In the genomic region with DNA sequence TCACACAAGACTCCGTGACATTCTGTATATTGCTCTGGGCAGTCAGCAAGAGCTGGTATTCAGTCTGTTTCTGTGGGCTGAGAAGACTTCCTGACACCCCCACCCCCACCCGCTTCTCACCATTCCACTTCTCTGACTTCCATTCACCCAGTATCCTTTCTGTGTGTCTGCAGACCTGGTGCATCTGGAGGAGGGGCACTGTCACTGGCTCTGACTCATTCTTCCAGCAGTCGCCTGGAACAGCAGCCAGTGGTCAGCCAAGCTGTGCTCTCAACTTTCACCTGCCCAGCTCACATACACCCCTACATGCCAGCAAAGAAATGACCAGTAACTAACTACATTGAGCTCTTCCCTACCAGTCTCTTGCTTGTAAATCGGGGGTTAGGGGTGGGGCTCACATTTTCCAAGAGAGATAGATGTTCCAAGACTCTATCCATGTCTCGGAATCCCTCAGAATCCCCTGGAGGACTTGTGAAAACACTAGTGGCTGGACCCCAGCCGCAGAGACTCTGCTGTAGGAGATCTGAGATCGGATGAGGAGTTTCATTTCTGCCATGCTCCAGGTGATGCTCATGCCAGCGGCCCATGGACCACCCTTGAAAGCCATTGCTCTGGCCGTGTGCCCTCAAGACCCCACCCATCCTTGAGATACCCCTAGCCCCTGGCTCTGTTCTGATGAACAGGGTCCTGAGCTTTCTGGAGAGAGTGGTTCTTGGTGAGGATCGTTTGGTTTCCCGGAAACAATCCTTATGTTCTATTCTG, we compare ENCODE assay signal across 9 mouse cellular contexts. TPM values are rescaled to one million over a fixed set of nuclear protein-coding genes. Genes with fewer than 3 reads are reported as not detected.
DNase-seq lines count a peak whose midpoint lies in the region; ATAC-seq lines count a peak whose summit lies in the region.
"Had no signal": no experiment of that assay in that cellular context is flagged by ENCODE, and none has a peak within 500 bp of the region (broad histone marks: within the 10 kb centered on the region; RNA-seq: fewer than 3 reads in every experiment).

No protein-coding gene starts in this region.

- WGBS in neural tube, embryonic 12.5 days = 78% methylated on average over 11 of the region's 11 CpGs
- WGBS in kidney, embryonic 15.5 days = 41% methylated on average over 11 of the region's 11 CpGs
- WGBS in neural tube, embryonic 15.5 days = 71% methylated on average over 11 of the region's 11 CpGs

- DNase-seq in adrenal gland, postnatal 10 days = peak; percentile 21
- DNase-seq in adrenal gland, adult 18-20 months (ENCODE audit: low spot score in 2 of 2) = no peak
- DNase-seq in neural tube, embryonic 10.5 days (ENCODE audit: extremely low spot score, low spot score) = no peak
- no peak for DNase-seq in thymus, postnatal 0 days (ENCODE audit: low spot score)
- DNase-seq in spleen, postnatal 14 days (ENCODE audit: low spot score in 2 of 2) = no peak
- DNase-seq: cerebellum, adult 2 months had no signal

- no peaks in the 10 kb centered on the region for H3K36me3 ChIP-seq in neural tube, embryonic 12.5 days
- no peaks in the 10 kb centered on the region for H3K36me3 ChIP-seq in kidney, embryonic 15.5 days
- no peaks in the 10 kb centered on the region for H3K36me3 ChIP-seq in neural tube, embryonic 15.5 days

- no peak overlapping the region for H3K27ac ChIP-seq in neural tube, embryonic 12.5 days
- 0 out of 2 replicates have a peak overlapping the region, but pooled peaks have one; percentile 37 for H3K27ac ChIP-seq in kidney, embryonic 15.5 days
- peak overlapping the region; percentile 70 for H3K27ac ChIP-seq in neural tube, embryonic 15.5 days (replicated peaks)

- H3K9ac ChIP-seq in neural tube, embryonic 12.5 days = no peak overlapping the region
- no peak overlapping the region for H3K9ac ChIP-seq in kidney, embryonic 15.5 days
- no peak overlapping the region for H3K9ac ChIP-seq in neural tube, embryonic 15.5 days (replicated peaks)

- H3K9me3 ChIP-seq in neural tube, embryonic 12.5 days = no peaks in the 10 kb centered on the region
- no peaks in the 10 kb centered on the region for H3K9me3 ChIP-seq in kidney, embryonic 15.5 days (replicated peaks)
- H3K9me3 ChIP-seq in neural tube, embryonic 15.5 days (replicated peaks) = no peaks in the 10 kb centered on the region

- peak overlapping the region; percentile 36; the same call in 1 of the 2 replicates for H3K4me2 ChIP-seq in neural tube, embryonic 12.5 days (replicated peaks)
- H3K4me2 ChIP-seq in kidney, embryonic 15.5 days = peak overlapping the region; percentile 49
- H3K4me2 ChIP-seq in neural tube, embryonic 15.5 days = peak overlapping the region; percentile 46

- H3K27me3 ChIP-seq in neural tube, embryonic 12.5 days (replicated peaks) = no peaks in the 10 kb centered on the region
- H3K27me3 ChIP-seq in kidney, embryonic 15.5 days = no peaks in the 10 kb centered on the region
- no peaks in the 10 kb centered on the region for H3K27me3 ChIP-seq in neural tube, embryonic 15.5 days (replicated peaks)

- H3K4me1 ChIP-seq in neural tube, embryonic 12.5 days = peaks cover 12% of the 10 kb centered on the region
- peaks cover 32% of the 10 kb centered on the region for H3K4me1 ChIP-seq in kidney, embryonic 15.5 days
- H3K4me1 ChIP-seq in neural tube, embryonic 15.5 days = peaks cover 33% of the 10 kb centered on the region

- peak; percentile 36; the same call in 1 of the 2 replicates for ATAC-seq in neural tube, embryonic 12.5 days (ENCODE audit: low FRiP score, low read depth)
- peak; percentile 84 for ATAC-seq in kidney, embryonic 15.5 days (replicated peaks; ENCODE audit: low FRiP score)
- peak; percentile 2; the same call in 1 of the 2 replicates for ATAC-seq in neural tube, embryonic 15.5 days (ENCODE audit: low FRiP score)

- no peak overlapping the region for H3K4me3 ChIP-seq in neural tube, embryonic 12.5 days
- peak overlapping the region; percentile 1; the same call in 1 of the 2 replicates for H3K4me3 ChIP-seq in kidney, embryonic 15.5 days (replicated peaks)
- H3K4me3 ChIP-seq in neural tube, embryonic 15.5 days (replicated peaks) = no peak overlapping the region

RNA-seq across cellular contexts. Expression of gene Kif5c, which starts 47.8 kb away (rescaled TPM):
- total RNA-seq in adrenal gland, postnatal 10 days (2021) = 10 to 100 TPM in 1 of 2 experiments, 1 to 10 TPM in 1; 8.2 to 14.3 TPM
- total RNA-seq in adrenal gland, adult 18-20 months (2021) = 1 to 10 TPM; 6.6 to 7.3 TPM
- polyA plus RNA-seq in neural tube, embryonic 12.5 days (2016; fragmentation: Nextera tagmentation; extraction: Ambion mirVana) = 165 and 168 TPM in 2 replicates
- 6.0 and 6.7 TPM in 2 replicates for polyA plus RNA-seq in kidney, embryonic 15.5 days (2015; fragmentation: Nextera tagmentation; extraction: Ambion mirVana)
- polyA plus RNA-seq in neural tube, embryonic 15.5 days (2015; fragmentation: Nextera tagmentation; extraction: Ambion mirVana) = 152 and 181 TPM in 2 replicates
- 0.66 and 0.72 TPM in 2 replicates for polyA plus RNA-seq in thymus, postnatal 0 days (2015; fragmentation: Nextera tagmentation; extraction: Ambion mirVana)

Comparison
In these comparisons a context has a peak if more than half of its experiments do, and no peak if none do; other contexts are left out.
1. ATAC-seq: peak in every context shown above with its lines; median percentile 84 in kidney, embryonic 15.5 days; 36 in neural tube, embryonic 12.5 days; 2 in neural tube, embryonic 15.5 days.
2. RNA of gene Kif5c, which starts 47.8 kb away (polyA plus RNA-seq): 152 to 181 TPM in neural tube, embryonic 15.5 days and 165 to 168 TPM in neural tube, embryonic 12.5 days; 6.0 to 6.7 TPM in kidney, embryonic 15.5 days and 0.66 to 0.72 TPM in thymus, postnatal 0 days; every median in the first group is over 10 times any median in the second.
3. Peak in every context shown above with its lines, with median percentiles within 50 percentile points of each other: H3K4me2 ChIP-seq.